Mouse (Mus musculus): ENCODE results near the gene Ankrd6. TPM values are rescaled to one million over a fixed set of nuclear protein-coding genes. Genes with fewer than 3 reads are reported as not detected.

Gene Ankrd6
- polyA plus RNA-seq, 1 experiment: 2.3 TPM

GRCm38 (mm10) chr4:32768046-32768445 is 182.6 kb downstream of the Ankrd6 start:
- H3K4me1 ChIP-seq (ENCODE audit: control insufficient read depth, insufficient read depth, low read length): no peaks in the 10 kb centered on the region
- TF ChIP-seq POLR2A (IDR thresholded peaks at IDR 0.05; ENCODE audit: low read depth, low read length): no peak
- no peak for TF ChIP-seq CTCF (IDR thresholded peaks at IDR 0.05; ENCODE audit: borderline replicate concordance, insufficient read depth, low read length)
- no peak overlapping the region for H3K4me3 ChIP-seq (ENCODE audit: insufficient read depth, low read length)
- no peak overlapping the region for H3K27ac ChIP-seq (ENCODE audit: insufficient read depth, low read length)

- no peak overlapping the region for H3K27ac ChIP-seq (ENCODE audit: insufficient read depth, low read length)
Observed at GRCm38 (mm10) chr4:32767471-32767870, 183.2 kb downstream of the Ankrd6 start.

GRCm38 (mm10) chr4:32757430-32757829 is 193.2 kb downstream of the Ankrd6 start:
- H3K4me1 ChIP-seq (ENCODE audit: control insufficient read depth, insufficient read depth, low read length): no peaks in the 10 kb centered on the region
- TF ChIP-seq POLR2A (IDR thresholded peaks at IDR 0.05; ENCODE audit: low read depth, low read length) (no peak), CTCF (IDR thresholded peaks at IDR 0.05; ENCODE audit: borderline replicate concordance, insufficient read depth, low read length) (no peak)
- no peak overlapping the region for H3K4me3 ChIP-seq (ENCODE audit: insufficient read depth, low read length)
- H3K27ac ChIP-seq (ENCODE audit: insufficient read depth, low read length): no peak overlapping the region

More at GRCm38 (mm10) chr4:32767471-32767870, 183.2 kb downstream of the Ankrd6 start:
- no peak for TF ChIP-seq CTCF (IDR thresholded peaks at IDR 0.05; ENCODE audit: borderline replicate concordance, insufficient read depth, low read length)
- Histone ChIP-seq H3K4me1 (ENCODE audit: control insufficient read depth, insufficient read depth, low read length) (no peaks in the 10 kb centered on the region), H3K4me3 (ENCODE audit: insufficient read depth, low read length) (no peak overlapping the region)

Other genes starting within 250 kb of the Ankrd6 start
- gene Lyrm2, start 150.6 kb downstream of the Ankrd6 start, polyA plus RNA-seq (2011; ENCODE audit: insufficient read length, low read depth, missing spikeins): 57.2 and 59.7 TPM in 2 replicates
- gene Rragd, start 32.2 kb upstream of the Ankrd6 start, polyA plus RNA-seq (2011; ENCODE audit: insufficient read length, low read depth, missing spikeins): 3.1 and 3.4 TPM in 2 replicates
- gene Ube2j1, start 80.6 kb upstream of the Ankrd6 start, polyA plus RNA-seq (2011; ENCODE audit: insufficient read length, low read depth, missing spikeins): 103 and 124 TPM in 2 replicates
- not detected in 2 replicates for gene Gabrr2, start 112.2 kb upstream of the Ankrd6 start, polyA plus RNA-seq (2011; ENCODE audit: insufficient read length, low read depth, missing spikeins)
- not detected in 2 replicates for gene Gabrr1, start 181.7 kb upstream of the Ankrd6 start, polyA plus RNA-seq (2011; ENCODE audit: insufficient read length, low read depth, missing spikeins)
- gene Pm20d2, start 238.9 kb upstream of the Ankrd6 start, polyA plus RNA-seq (2011; ENCODE audit: insufficient read length, low read depth, missing spikeins): 0.60 TPM in 1 of 2 replicates, not detected in the other